Mouse (Mus musculus) forebrain, postnatal 0 days (tissue): ENCODE measurements around the gene Qpctl. TPM values are rescaled to one million over a fixed set of nuclear protein-coding genes. Genes with fewer than 3 reads are reported as not detected.

Experiments used
- ATAC-seq: fragments of 200-750 bp; cut with Nextera tagmentation; 2 replicates; pipeline ENCODE4 v1.8.0; 2017; ENCODE audit warnings: mild to moderate bottlenecking, moderate library complexity
- DNase-seq: peaks from one replicate; pipeline ENCODE4 v3.0.0-alpha.2; 2015
- H3K27ac ChIP-seq: fragments of 300-500 bp; sonication (generic); 2 replicates; pipeline ENCODE4 v1.5.1; 2014; ENCODE audit warnings: low read depth, mild to moderate bottlenecking, antibody characterized with exemption, low read length, moderate library complexity, mixed read lengths
- H3K27me3 ChIP-seq: fragments of 300-500 bp; sonication (generic); 2 replicates; pipeline ENCODE4 v1.6.1; 2014; ENCODE audit warnings: mild to moderate bottlenecking, low read length, mixed read lengths; ENCODE audit not compliant: insufficient read depth
- H3K36me3 ChIP-seq: fragments of 300-500 bp; sonication (generic); 2 replicates; pipeline ENCODE4 v1.6.1; 2014; ENCODE audit warnings: mild to moderate bottlenecking, moderate library complexity; ENCODE audit not compliant: insufficient read depth
- H3K4me1 ChIP-seq: fragments of 300-500 bp; sonication (generic); 2 replicates; pipeline ENCODE4 v1.6.1; 2014; ENCODE audit warnings: antibody characterized with exemption; ENCODE audit not compliant: insufficient read depth
- H3K4me2 ChIP-seq: fragments of 300-500 bp; sonication (generic); 2 replicates; pipeline ENCODE4 v1.6.1; 2014; ENCODE audit warnings: low read depth, mild to moderate bottlenecking, moderate library complexity
- H3K4me3 ChIP-seq: fragments of 300-500 bp; sonication (generic); 2 replicates; pipeline ENCODE4 v1.5.1; 2014; ENCODE audit warnings: low read depth, low read length, mixed read lengths
- H3K9ac ChIP-seq: fragments of 300-500 bp; sonication (generic); 2 replicates; pipeline ENCODE4 v1.6.1; 2014; ENCODE audit warnings: mild to moderate bottlenecking
- H3K9me3 ChIP-seq: fragments of 300-500 bp; sonication (generic); 2 replicates; pipeline ENCODE4 v1.6.1; 2016; ENCODE audit warnings: low read length
- CTCF ChIP-seq: sonication (generic); IDR thresholded peaks from 2 replicates; pipeline ENCODE4 v1.5.1; 2016; ENCODE audit warnings: antibody characterized with exemption, control low read depth, low read depth
- WGBS: fragments of 180-500 bp; shearing (Covaris S2); extraction: QIAGEN DNeasy Blood & Tissue Kit; methylation state at CpG from one replicate; pipeline ENCODE4 v1.1.7; 2014; 5-methylcytosine and 5-hydroxymethylcytosine counted together
- polyA plus RNA-seq: library from polyadenylated mRNA; unstranded; fragments of >200 nt; fragmentation: Nextera tagmentation; extraction: Ambion mirVana; gene quantifications from 2 replicates; pipeline ENCODE4 v1.2.1, GENCODE M21; 2015
- total RNA-seq: library from RNA; depleted of rRNA; stranded (reverse); fragments of >200 nt; gene quantifications from 2 replicates; pipeline ENCODE4 v1.2.3, GENCODE M21; 2014

The Qpctl gene
- total and polyA plus RNA-seq, 2 experiments from 2014 or later: 14.4 to 23.3 TPM

- Histone ChIP-seq H3K9ac (no peak overlapping the region; the same call in 1 of the 2 replicates), H3K27ac (no peak overlapping the region), H3K9me3 (no peaks in the 10 kb centered on the region), H3K27me3 (no peaks in the 10 kb centered on the region), H3K36me3 (peaks cover 25% of the 10 kb centered on the region), H3K4me2 (peak overlapping the region; percentile 87), H3K4me1 (peaks cover 20% of the 10 kb centered on the region), H3K4me3 (no peak overlapping the region)
- 64% methylated on average over 6 of the region's 6 CpGs for WGBS
- no peak for TF ChIP-seq CTCF
- no peak for ATAC-seq
- DNase-seq: no peak
Measured at GRCm38 (mm10) chr7:19147497-19148045, 1.5 kb downstream of the Qpctl start.

GRCm38 (mm10) chr7:19146793-19147192 lies 2.3 kb downstream of the Qpctl start:
- peaks cover 24% of the 10 kb centered on the region for H3K36me3 ChIP-seq
- H3K4me2 ChIP-seq: no peak overlapping the region
- H3K9me3 ChIP-seq: no peaks in the 10 kb centered on the region
- H3K9ac ChIP-seq: no peak overlapping the region
- no peak overlapping the region for H3K4me3 ChIP-seq
- H3K4me1 ChIP-seq: peaks cover 20% of the 10 kb centered on the region
- no peak for ATAC-seq
- WGBS: 92% methylated on average over 10 of the region's 10 CpGs
- TF ChIP-seq CTCF: no peak
- DNase-seq: no peak
- no peak overlapping the region for H3K27ac ChIP-seq
- H3K27me3 ChIP-seq: no peaks in the 10 kb centered on the region

- H3K27me3 ChIP-seq: no peaks in the 10 kb centered on the region
- peaks cover 60% of the 10 kb centered on the region for H3K36me3 ChIP-seq
- ATAC-seq (peak; percentile 45; the same call in 1 of the 2 replicates), DNase-seq (peak; percentile 62)
- H3K9me3 ChIP-seq: no peaks in the 10 kb centered on the region
- no peak overlapping the region for H3K4me3 ChIP-seq
- no peak overlapping the region for H3K27ac ChIP-seq
- no peak overlapping the region for H3K4me2 ChIP-seq
- no peaks in the 10 kb centered on the region for H3K4me1 ChIP-seq
- no peak overlapping the region for H3K9ac ChIP-seq
- WGBS: 39% methylated on average over 5 of the region's 5 CpGs
- peak; percentile 64 for TF ChIP-seq CTCF
Measured at GRCm38 (mm10) chr7:19137380-19137779, 11.7 kb downstream of the Qpctl start.

- Histone ChIP-seq H3K27me3 (no peaks in the 10 kb centered on the region), H3K9ac (no peak overlapping the region), H3K27ac (no peak overlapping the region), H3K36me3 (peaks cover 58% of the 10 kb centered on the region), H3K4me1 (peaks cover 3% of the 10 kb centered on the region; the same call in 1 of the 2 replicates), H3K4me2 (no peak overlapping the region), H3K9me3 (no peaks in the 10 kb centered on the region), H3K4me3 (no peak overlapping the region)
- no peak for DNase-seq
- WGBS: 92% methylated on average over 38 of the region's 38 CpGs
- TF ChIP-seq CTCF: no peak
- no peak for ATAC-seq
Measured at GRCm38 (mm10) chr7:19136673-19137334, 12.3 kb downstream of the Qpctl start.

GRCm38 (mm10) chr7:19136168-19136567 lies 12.9 kb downstream of the Qpctl start:
- whole genome bisulfite sequencing: 95% methylated on average over 13 of the region's 13 CpGs
- Histone ChIP-seq H3K27me3 (no peaks in the 10 kb centered on the region), H3K27ac (no peak overlapping the region), H3K9ac (no peak overlapping the region), H3K36me3 (peaks cover 57% of the 10 kb centered on the region), H3K9me3 (no peaks in the 10 kb centered on the region), H3K4me3 (no peak overlapping the region), H3K4me2 (no peak overlapping the region), H3K4me1 (peaks cover 4% of the 10 kb centered on the region; the same call in 1 of the 2 replicates)
- DNase-seq: no peak
- TF ChIP-seq CTCF: no peak
- ATAC-seq: no peak

- WGBS: 2% methylated on average over 39 of the region's 39 CpGs
- Histone ChIP-seq H3K27me3 (no peaks in the 10 kb centered on the region), H3K4me2 (peak overlapping the region; percentile 60), H3K4me3 (peak overlapping the region; percentile 41), H3K9me3 (no peaks in the 10 kb centered on the region), H3K9ac (peak overlapping the region; percentile 53), H3K36me3 (peaks cover 17% of the 10 kb centered on the region), H3K4me1 (peaks cover 4% of the 10 kb centered on the region; the same call in 1 of the 2 replicates), H3K27ac (peak overlapping the region; percentile 86)
- ATAC-seq: peak; percentile 98
- TF ChIP-seq CTCF: peak; percentile 88
- DNase-seq: peak; percentile 99
Measured at GRCm38 (mm10) chr7:19131324-19131848, 17.7 kb downstream of the Qpctl start.

- whole genome bisulfite sequencing: 28% methylated on average over 4 of the region's 4 CpGs
- ATAC-seq: no peak
- peaks cover 4% of the 10 kb centered on the region; the same call in 1 of the 2 replicates for H3K4me1 ChIP-seq
Measured at GRCm38 (mm10) chr7:19130657-19131056, 18.4 kb downstream of the Qpctl start.

More at GRCm38 (mm10) chr7:19130657-19131056, 18.4 kb downstream of the Qpctl start:
- Histone ChIP-seq H3K36me3 (peaks cover 10% of the 10 kb centered on the region), H3K4me3 (peak overlapping the region; percentile 41), H3K4me2 (peak overlapping the region; percentile 60), H3K27ac (peak overlapping the region; percentile 86), H3K9ac (peak overlapping the region; percentile 53), H3K27me3 (no peaks in the 10 kb centered on the region), H3K9me3 (no peaks in the 10 kb centered on the region)
- DNase-seq: no peak
- peak; percentile 42 for TF ChIP-seq CTCF
